Mouse (Mus musculus) kidney, embryonic 15.5 days (tissue): Measurements from ENCODE around the gene Akap12. TPM values are rescaled to one million over a fixed set of nuclear protein-coding genes. Genes with fewer than 3 reads are reported as not detected.

Experiments
- ATAC-seq: fragments of 200-750 bp; cut with Nextera tagmentation; replicated peaks from 2 replicates; pipeline ENCODE4 v1.8.0; 2017; ENCODE audit warnings: moderate TSS enrichment; ENCODE audit not compliant: low FRiP score
- H3K27ac ChIP-seq: fragments of 300-500 bp; sonication (generic); 2 replicates; pipeline ENCODE4 v1.5.1; 2015; ENCODE audit warnings: mild to moderate bottlenecking, inconsistent platforms
- H3K27me3 ChIP-seq: fragments of 300-500 bp; sonication (generic); 2 replicates; pipeline ENCODE4 v1.6.1; 2015; ENCODE audit warnings: inconsistent platforms
- H3K36me3 ChIP-seq: fragments of 300-500 bp; sonication (generic); 2 replicates; pipeline ENCODE4 v1.6.1; 2015; ENCODE audit warnings: inconsistent platforms
- H3K4me1 ChIP-seq: fragments of 300-500 bp; sonication (generic); 2 replicates; pipeline ENCODE4 v1.6.1; 2015; ENCODE audit warnings: inconsistent platforms
- H3K4me2 ChIP-seq: fragments of 300-500 bp; sonication (generic); 2 replicates; pipeline ENCODE4 v1.6.1; 2015; ENCODE audit warnings: moderate library complexity, mild to moderate bottlenecking, inconsistent platforms
- H3K4me3 ChIP-seq: fragments of 300-500 bp; sonication (generic); replicated peaks from 2 replicates; pipeline ENCODE4 v1.5.1; 2015; ENCODE audit warnings: mild to moderate bottlenecking, inconsistent platforms
- H3K9ac ChIP-seq: fragments of 300-500 bp; sonication (generic); 2 replicates; pipeline ENCODE4 v1.6.1; 2015; ENCODE audit warnings: mild to moderate bottlenecking, inconsistent platforms
- H3K9me3 ChIP-seq: fragments of 300-500 bp; sonication (generic); replicated peaks from 2 replicates; pipeline ENCODE4 v1.6.1; 2016; ENCODE audit warnings: inconsistent platforms
- WGBS: fragments of 180-500 bp; shearing (Covaris S2); methylation state at CpG from one replicate; pipeline ENCODE4 v1.1.7; 2015; ENCODE audit warnings: mixed read lengths; 5-methylcytosine and 5-hydroxymethylcytosine counted together
- polyA plus RNA-seq: library from polyadenylated mRNA; unstranded; fragments of >200 nt; fragmentation: Nextera tagmentation; extraction: Ambion mirVana; gene quantifications from 2 replicates; pipeline ENCODE4 v1.2.1, GENCODE M21; 2015

Akap12 gene
- polyA plus RNA-seq, 1 experiment from 2014 or later: 94.1 TPM

- Histone ChIP-seq H3K9me3 (no peaks in the 10 kb centered on the region), H3K4me3 (no peak overlapping the region), H3K27ac (no peak overlapping the region), H3K9ac (no peak overlapping the region), H3K36me3 (no peaks in the 10 kb centered on the region), H3K4me1 (peaks cover 25% of the 10 kb centered on the region), H3K27me3 (no peaks in the 10 kb centered on the region), H3K4me2 (no peak overlapping the region)
- WGBS: 22% methylated on average over 2 of the region's 2 CpGs
- ATAC-seq: no peak
These were observed 75.2 kb downstream of the Akap12 start for GRCm38 (mm10) chr10:4341430-4341829.

- no peaks in the 10 kb centered on the region for H3K9me3 ChIP-seq
- H3K27ac ChIP-seq: peak overlapping the region; percentile 41; the same call in 1 of the 2 replicates
- ATAC-seq: peak; percentile 94
- H3K4me2 ChIP-seq: peak overlapping the region; percentile 61
- peaks cover 14% of the 10 kb centered on the region for H3K4me1 ChIP-seq
- no peaks in the 10 kb centered on the region for H3K36me3 ChIP-seq
- H3K9ac ChIP-seq: 0 out of 2 replicates have a peak overlapping the region, but pooled peaks have one; percentile 23
- 8% methylated on average over 28 of the region's 28 CpGs for WGBS
- H3K4me3 ChIP-seq: peak overlapping the region; percentile 30
- H3K27me3 ChIP-seq: no peaks in the 10 kb centered on the region
These were observed 80.4 kb downstream of the Akap12 start for GRCm38 (mm10) chr10:4346489-4347135.

GRCm38 (mm10) chr10:4347136-4347492 is 80.9 kb downstream of the Akap12 start:
- Histone ChIP-seq H3K4me1 (peaks cover 14% of the 10 kb centered on the region), H3K4me2 (peak overlapping the region; percentile 61), H3K4me3 (peak overlapping the region; percentile 30; the same call in 1 of the 2 replicates), H3K9ac (no peak overlapping the region), H3K27ac (peak overlapping the region; percentile 41; the same call in 1 of the 2 replicates), H3K27me3 (no peaks in the 10 kb centered on the region), H3K36me3 (no peaks in the 10 kb centered on the region), H3K9me3 (no peaks in the 10 kb centered on the region)
- ATAC-seq: peak; percentile 55; the same call in 1 of the 2 replicates
- 56% methylated on average over 4 of the region's 4 CpGs for WGBS

- Histone ChIP-seq H3K4me3 (no peak overlapping the region), H3K9ac (no peak overlapping the region), H3K4me1 (peaks cover 14% of the 10 kb centered on the region), H3K27ac (no peak overlapping the region), H3K9me3 (no peaks in the 10 kb centered on the region), H3K36me3 (peaks cover under 1% of the 10 kb centered on the region), H3K27me3 (no peaks in the 10 kb centered on the region), H3K4me2 (no peak overlapping the region)
- no peak for ATAC-seq
- 94% methylated on average over 14 of the region's 14 CpGs for WGBS
These were observed 81.4 kb downstream of the Akap12 start for GRCm38 (mm10) chr10:4347591-4347990.

GRCm38 (mm10) chr10:4354371-4355260 is 88.4 kb downstream of the Akap12 start:
- no peak overlapping the region for H3K4me3 ChIP-seq
- ATAC-seq: no peak
- H3K27me3 ChIP-seq: no peaks in the 10 kb centered on the region
- H3K27ac ChIP-seq: no peak overlapping the region
- no peaks in the 10 kb centered on the region for H3K9me3 ChIP-seq
- H3K36me3 ChIP-seq: peaks cover 64% of the 10 kb centered on the region
- no peak overlapping the region for H3K4me2 ChIP-seq
- 88% methylated on average over 38 of the region's 38 CpGs for WGBS
- H3K4me1 ChIP-seq: no peaks in the 10 kb centered on the region
- no peak overlapping the region for H3K9ac ChIP-seq

GRCm38 (mm10) chr10:4355882-4356451 is 89.8 kb downstream of the Akap12 start:
- no peak for ATAC-seq
- Histone ChIP-seq H3K4me2 (no peak overlapping the region), H3K27ac (no peak overlapping the region), H3K9me3 (no peaks in the 10 kb centered on the region), H3K4me3 (no peak overlapping the region), H3K27me3 (no peaks in the 10 kb centered on the region), H3K36me3 (peaks cover 75% of the 10 kb centered on the region), H3K4me1 (no peaks in the 10 kb centered on the region), H3K9ac (no peak overlapping the region)
- WGBS: 74% methylated on average over 19 of the region's 19 CpGs

- no peak overlapping the region for H3K4me3 ChIP-seq
- peaks cover 75% of the 10 kb centered on the region for H3K36me3 ChIP-seq
- no peak overlapping the region for H3K27ac ChIP-seq
- no peaks in the 10 kb centered on the region for H3K9me3 ChIP-seq
- no peak overlapping the region for H3K4me2 ChIP-seq
- no peak for ATAC-seq
- H3K4me1 ChIP-seq: no peaks in the 10 kb centered on the region
- no peak overlapping the region for H3K9ac ChIP-seq
- no peaks in the 10 kb centered on the region for H3K27me3 ChIP-seq
- 68% methylated on average over 5 of the region's 5 CpGs for WGBS
These were observed 90.5 kb downstream of the Akap12 start for GRCm38 (mm10) chr10:4356640-4357039.

- no peak overlapping the region for H3K9ac ChIP-seq
These were observed 91.3 kb downstream of the Akap12 start for GRCm38 (mm10) chr10:4357435-4357834.

GRCm38 (mm10) chr10:4364618-4365017 is 98.4 kb downstream of the Akap12 start:
- Histone ChIP-seq H3K9me3 (0 out of 2 replicates have a peak, but pooled peaks cover 4% of the 10 kb centered on the region), H3K36me3 (peaks cover 54% of the 10 kb centered on the region), H3K4me1 (no peaks in the 10 kb centered on the region), H3K4me3 (no peak overlapping the region), H3K9ac (no peak overlapping the region), H3K27me3 (no peaks in the 10 kb centered on the region), H3K4me2 (no peak overlapping the region), H3K27ac (no peak overlapping the region)
- WGBS: 84% methylated on average over 3 of the region's 3 CpGs
- no peak for ATAC-seq

More at GRCm38 (mm10) chr10:4357435-4357834, 91.3 kb downstream of the Akap12 start:
- 87% methylated on average over 10 of the region's 10 CpGs for WGBS
- Histone ChIP-seq H3K27ac (no peak overlapping the region), H3K9me3 (no peaks in the 10 kb centered on the region), H3K4me1 (no peaks in the 10 kb centered on the region), H3K36me3 (peaks cover 75% of the 10 kb centered on the region), H3K4me3 (no peak overlapping the region), H3K27me3 (no peaks in the 10 kb centered on the region), H3K4me2 (no peak overlapping the region)
- ATAC-seq: no peak

- Histone ChIP-seq H3K4me2 (no peak overlapping the region), H3K36me3 (peaks cover 77% of the 10 kb centered on the region), H3K4me1 (peaks cover under 1% of the 10 kb centered on the region; the same call in 1 of the 2 replicates), H3K27me3 (no peaks in the 10 kb centered on the region), H3K9ac (no peak overlapping the region), H3K9me3 (0 out of 2 replicates have a peak, but pooled peaks cover 2% of the 10 kb centered on the region), H3K4me3 (no peak overlapping the region), H3K27ac (no peak overlapping the region)
- WGBS: 95% methylated on average over 11 of the region's 11 CpGs
- no peak for ATAC-seq
These were observed 103.9 kb downstream of the Akap12 start for GRCm38 (mm10) chr10:4370105-4370504.

GRCm38 (mm10) chr10:4372011-4372410 is 105.8 kb downstream of the Akap12 start:
- Histone ChIP-seq H3K9ac (no peak overlapping the region), H3K4me2 (no peak overlapping the region), H3K27me3 (no peaks in the 10 kb centered on the region), H3K4me1 (peaks cover 19% of the 10 kb centered on the region), H3K36me3 (peaks cover 66% of the 10 kb centered on the region), H3K9me3 (0 out of 2 replicates have a peak, but pooled peaks cover 2% of the 10 kb centered on the region), H3K4me3 (no peak overlapping the region), H3K27ac (no peak overlapping the region)
- 53% methylated on average over 5 of the region's 5 CpGs for WGBS
- no peak for ATAC-seq

- no peak overlapping the region for H3K9ac ChIP-seq
- no peaks in the 10 kb centered on the region for H3K9me3 ChIP-seq
- 95% methylated on average over 4 of the region's 4 CpGs for WGBS
- peaks cover 51% of the 10 kb centered on the region for H3K36me3 ChIP-seq
- no peaks in the 10 kb centered on the region for H3K27me3 ChIP-seq
- no peak for ATAC-seq
- no peak overlapping the region for H3K4me3 ChIP-seq
- peaks cover 21% of the 10 kb centered on the region for H3K4me1 ChIP-seq
- no peak overlapping the region for H3K4me2 ChIP-seq
- H3K27ac ChIP-seq: no peak overlapping the region
These were observed 107.4 kb downstream of the Akap12 start for GRCm38 (mm10) chr10:4373558-4373957.
